Mouse (Mus musculus) c-Kit-positive CD71-positive TER-119-positive erythroid progenitor cells, embryonic 14.5 days (primary cell): ENCODE measurements at regions not wholly inside any gene's neighbourhood (a gene's known extent, or its start where the extent isn't known, plus 50 kb on each side); places are given as distances from the start of the nearest gene placed in this dataset.

ENCODE experiments used
- DNase-seq: peaks from one replicate; pipeline ENCODE4 v3.0.0-alpha.2; 2013; ENCODE audit warnings: low spot score

DNA sequence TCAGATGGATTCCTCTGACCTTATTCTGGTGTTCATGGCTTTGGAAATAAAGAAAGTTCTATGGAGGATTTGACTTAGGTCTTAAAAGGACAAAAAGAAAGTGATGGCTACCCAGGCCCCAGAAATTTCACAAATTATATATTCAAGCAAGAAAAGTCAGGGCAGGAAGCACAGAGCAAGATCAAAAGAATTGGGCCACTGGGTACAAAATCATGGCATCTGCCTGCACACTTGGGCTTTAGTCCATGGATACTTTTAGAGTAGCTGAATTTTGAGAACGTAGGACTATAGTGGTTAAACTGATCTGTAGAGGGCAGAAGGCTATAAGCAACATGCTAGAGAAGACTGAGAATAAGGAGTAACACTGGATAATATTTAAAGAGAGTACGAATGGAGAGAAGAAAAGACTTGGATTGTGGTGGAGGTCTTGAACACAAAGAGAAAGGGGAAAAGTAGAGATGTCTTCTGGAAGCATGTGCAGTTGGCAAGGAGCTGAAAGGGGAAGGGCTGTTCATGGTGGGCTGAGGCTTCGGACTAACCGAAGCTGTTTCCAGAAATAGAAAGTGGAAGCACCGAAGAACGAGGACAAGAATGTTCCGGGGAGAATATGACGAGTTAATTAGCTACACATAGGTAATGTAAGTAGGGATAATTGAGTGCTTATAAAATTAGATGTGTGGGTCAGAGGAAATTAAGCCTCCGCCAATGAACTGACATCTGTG, 168.2 kb upstream of the Itga4 start:
- no peak for DNase-seq

DNA sequence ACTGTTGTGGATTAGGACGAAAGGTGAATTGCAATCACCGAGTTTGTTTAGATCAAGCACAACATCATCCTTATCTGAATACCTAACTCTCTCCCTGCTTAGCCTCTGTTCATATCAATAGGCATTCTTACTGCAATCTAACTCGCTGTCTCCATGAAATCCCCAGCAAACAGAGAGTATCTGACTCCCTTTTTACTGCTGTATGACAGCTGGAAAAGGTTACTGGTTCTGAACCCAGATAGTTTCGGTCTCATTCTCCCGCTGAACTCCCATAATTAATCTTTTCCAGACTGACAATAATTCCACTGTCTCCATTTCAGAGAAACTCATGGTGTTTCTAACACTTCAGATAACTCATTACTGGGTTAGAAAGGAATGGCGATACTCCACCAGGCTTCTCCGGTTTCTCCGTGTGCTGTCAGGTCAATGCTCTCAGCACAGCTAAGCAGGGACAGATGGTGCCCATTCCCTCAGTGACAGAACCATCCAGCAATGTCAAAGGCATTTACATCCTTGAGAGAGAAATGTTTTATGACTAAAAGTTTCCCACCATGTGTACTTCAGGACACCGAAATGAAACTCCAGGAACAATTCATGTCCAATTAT, 167.5 kb upstream of the Itga4 start:
- DNase-seq, result no peak

DNA sequence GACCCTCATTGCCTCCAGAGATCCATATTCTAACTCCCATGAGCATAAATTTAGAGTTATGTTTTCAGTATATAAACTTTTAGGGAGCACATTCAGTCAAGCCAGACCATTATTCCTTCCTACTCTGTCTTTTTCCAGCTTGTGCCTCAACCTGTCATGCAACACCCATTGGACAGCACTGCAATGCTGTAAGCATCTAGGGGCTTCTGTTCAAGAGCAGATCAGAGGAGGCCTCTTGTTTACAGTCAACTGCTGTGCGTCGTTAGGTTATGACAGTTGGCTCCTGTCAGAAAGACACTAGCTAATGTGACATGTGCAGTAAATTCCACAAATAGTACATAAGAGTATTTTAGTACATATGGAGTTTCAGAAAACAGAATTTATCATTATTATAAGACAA, 165.0 kb upstream of the Itga4 start:
- no peak for DNase-seq

DNA sequence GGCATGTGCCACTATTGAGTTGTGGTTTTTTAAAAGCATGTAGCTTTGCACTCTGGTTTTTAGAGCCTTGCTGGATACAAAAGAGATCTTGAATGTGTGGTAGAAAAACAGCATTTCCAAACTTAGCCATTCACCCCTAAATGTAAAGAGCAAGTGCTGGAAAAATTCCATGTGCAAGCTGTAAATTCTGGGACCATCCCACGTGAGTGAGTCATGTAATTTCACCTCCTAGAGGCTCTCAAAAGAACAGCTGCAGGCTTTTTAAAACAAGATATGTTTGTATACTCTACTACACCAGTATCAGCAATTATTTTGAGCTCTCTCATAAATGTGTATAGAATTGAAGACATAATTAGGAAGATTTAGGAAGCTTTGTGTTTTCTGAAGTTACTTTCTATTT, 160.9 kb upstream of the Itga4 start:
- no peak for DNase-seq

DNA sequence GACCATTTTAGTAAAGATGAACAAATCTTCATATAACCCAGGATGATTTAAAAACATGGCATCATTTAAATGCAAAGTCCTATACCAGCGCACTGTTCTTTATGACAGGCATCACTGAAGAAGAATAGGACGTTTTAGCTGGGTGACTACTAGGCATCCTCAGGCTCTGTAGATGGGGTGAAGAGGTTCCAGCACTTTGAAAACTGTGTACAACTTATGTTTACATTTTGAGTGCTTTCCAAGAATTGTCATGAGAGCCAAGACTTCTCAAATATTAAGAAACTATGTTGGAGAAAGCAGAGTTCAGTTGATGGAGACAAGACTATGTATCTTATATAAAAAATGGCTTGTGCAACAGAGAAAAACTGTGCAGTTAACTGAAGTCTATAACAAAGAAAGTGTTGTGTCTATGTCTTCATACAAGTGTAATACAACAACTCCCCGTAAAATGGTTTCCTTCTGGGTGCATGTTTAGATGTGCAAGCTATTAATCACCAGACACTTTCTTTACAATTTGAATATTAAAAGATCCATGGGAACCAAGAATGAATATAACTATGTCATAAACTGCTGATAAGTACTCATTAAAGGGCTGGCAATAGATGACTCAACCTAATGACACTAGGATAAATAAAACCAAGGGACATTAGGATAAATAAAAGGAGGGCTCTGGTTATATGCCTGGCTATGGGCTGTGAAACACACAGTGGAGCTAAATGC, 158.5 kb upstream of the Itga4 start:
- no peak for DNase-seq

DNA sequence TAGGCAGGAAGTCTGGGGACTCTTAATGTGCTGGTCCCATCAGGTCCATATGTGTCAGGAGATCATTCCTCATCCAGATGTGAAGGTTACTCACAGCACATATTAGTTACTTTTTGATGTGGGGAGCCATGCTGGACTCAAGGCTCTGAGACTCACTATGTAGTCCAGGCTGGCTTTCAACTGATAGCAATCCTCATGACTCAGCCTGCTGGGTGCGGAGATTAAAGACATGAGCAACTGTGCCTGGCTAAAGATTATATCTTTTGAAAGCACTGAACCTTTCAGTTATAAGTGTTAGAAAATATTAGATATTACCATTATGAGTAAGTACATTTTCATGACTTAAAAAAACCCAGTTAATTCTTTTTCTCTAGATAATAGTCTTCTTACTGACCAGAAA, 155.6 kb upstream of the Itga4 start:
- peak; percentile 59 for DNase-seq

DNA sequence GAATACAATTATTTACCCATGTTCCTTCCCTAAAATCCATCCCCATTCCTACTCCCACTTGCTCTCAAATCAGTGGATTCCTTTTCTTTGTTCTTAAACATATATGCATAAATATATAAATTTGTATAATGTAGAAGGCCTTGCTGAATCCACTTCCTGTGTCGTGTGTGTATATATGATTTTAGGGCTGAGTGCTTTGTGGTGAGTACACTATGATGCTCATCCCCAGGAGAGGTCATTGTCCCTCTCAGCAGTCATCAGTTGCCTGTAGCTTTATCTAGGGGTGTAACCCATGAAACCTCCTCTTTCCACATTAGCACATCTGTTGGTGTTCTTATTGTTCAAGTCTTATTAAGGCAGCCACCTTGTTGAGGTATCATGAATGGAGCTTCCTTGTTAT, 143.6 kb upstream of the Itga4 start:
- DNase-seq, result no peak

DNA sequence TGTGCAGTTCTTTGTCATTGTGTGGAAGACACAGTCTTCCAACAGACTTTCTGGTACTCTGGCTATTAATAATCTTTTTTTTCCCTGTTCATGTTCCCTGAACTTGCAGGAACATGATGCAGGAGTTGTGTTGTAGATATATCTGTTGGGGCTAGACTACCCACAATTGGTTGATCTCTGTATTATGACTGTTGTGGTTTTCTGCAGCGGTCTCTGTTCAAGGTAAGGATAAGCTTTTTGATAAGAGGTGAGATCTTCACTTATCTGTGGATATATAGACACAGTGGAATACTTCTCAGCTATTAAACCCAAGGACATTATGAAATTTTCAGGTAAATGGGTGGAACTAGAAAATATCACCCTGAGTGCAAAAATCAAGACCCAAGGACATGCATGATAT, 143.2 kb upstream of the Itga4 start:
- no peak for DNase-seq

DNA sequence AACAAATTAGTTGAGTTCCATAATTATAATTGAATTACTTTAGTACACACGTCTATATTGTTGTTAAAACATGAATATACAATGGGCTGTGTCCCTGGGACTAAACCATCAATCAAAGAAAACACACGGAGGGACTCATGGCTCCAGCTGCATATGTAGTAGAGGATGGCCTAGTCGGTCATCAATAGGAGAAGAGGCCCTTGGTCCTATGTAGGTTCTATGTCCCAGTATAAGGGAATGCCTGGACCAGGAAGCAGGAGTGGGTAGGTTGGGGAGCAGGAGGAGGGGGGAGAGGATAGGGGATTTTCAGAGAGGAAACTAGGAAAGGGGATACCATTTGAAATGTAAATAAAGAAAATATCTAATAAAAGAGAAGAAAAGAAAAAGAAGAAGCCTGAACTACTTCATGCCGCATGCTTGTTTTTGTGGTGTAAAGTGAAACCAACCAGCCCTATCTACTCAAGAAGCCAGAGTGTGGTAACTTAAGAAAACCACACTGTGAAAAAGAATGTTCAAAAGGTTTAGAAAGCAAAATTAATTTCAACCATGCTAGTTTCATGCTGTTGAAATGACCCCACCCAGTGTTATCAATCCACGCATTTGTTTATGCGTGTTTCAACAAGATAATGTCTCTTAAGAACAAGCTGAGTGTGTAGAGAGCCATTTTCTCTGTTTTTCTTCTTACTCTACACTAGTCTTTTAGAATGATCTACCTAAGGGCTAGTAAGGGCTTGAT, 134.4 kb upstream of the Itga4 start:
- peak; percentile 72 for DNase-seq

DNA sequence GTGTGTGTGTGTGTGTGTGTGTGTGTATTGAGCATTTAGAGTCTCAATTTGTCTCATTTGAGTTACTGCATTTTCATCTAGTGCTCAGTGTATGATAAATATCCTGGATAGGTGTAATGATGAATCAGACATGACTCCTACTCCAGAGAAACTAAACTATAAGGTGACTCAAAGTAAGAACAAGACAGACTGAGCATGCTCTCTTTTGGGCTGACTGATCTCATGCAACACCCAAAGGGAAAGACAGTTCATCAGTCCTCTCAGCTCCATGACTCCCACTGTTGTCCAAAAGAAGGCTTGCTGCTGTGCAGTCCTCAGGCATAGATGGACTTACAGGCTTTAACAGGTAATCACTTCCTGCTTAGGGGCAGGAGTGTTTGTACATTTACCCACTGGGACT, 132.7 kb upstream of the Itga4 start:
- no peak for DNase-seq

DNA sequence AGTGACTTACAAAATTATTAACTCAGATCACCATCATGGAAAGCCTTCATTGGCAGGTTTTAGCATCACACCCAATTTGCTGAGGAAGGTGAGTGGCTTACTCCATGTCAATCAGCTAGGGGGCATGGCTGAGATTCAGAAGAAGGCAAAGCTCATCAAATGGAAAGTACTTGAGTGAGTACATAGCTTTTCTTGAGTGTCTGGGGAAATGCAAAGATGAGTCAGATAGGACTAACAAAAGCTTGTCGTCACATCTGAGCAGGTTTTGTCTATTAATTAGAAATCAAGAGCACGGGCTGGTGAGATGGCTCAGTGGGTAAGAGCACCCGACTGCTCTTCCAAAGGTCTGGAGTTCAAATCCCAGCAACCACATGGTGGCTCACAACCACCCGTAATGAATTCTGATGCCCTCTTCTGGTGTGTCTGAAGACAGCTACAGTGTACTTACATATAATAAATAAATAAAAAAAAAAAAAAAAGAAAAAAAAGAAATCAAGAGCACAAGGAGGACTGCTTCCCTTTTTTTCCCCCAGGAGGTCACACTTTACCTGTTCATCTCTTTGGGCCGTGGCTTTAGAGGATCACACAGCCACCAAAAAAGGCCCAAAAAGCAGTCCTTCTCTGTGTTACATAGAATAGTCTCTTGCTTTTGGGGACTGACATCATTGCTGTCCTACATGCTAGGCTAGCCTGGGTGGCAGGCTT, 130.8 kb upstream of the Itga4 start:
- no peak for DNase-seq

DNA sequence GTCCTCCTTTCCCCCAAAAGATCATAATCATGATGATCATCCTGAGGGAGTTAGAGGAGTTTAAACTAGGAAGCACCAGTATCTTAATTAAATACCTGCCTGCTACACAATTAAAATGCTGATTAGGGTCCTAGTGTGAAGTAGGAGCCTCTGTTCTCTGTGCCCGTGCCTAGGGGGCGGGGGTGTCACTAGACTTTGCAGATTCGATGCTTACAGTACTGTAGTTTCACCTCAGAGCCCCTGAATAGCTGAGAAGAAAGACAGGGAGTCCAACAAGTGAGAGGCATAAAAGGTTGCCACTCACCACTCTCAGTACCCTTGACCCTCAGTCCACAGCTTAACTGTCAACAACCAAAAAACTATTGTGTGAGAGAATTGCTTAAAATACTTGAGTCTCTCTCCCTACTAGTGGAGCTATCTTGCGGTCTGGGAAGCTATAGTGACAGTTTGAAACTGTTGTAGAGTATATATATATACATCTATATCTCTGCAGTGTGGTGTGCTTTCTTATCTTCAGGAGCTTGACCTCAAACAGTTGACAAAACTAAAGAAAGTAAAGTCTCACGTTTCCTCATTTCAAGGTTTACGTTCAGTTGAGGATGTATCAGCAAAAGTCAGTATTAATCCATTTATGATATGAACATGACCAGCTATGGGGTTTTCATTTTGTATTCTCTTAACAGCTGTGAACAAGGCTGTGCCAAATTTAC, 128.9 kb upstream of the Itga4 start:
- DNase-seq, result no peak

DNA sequence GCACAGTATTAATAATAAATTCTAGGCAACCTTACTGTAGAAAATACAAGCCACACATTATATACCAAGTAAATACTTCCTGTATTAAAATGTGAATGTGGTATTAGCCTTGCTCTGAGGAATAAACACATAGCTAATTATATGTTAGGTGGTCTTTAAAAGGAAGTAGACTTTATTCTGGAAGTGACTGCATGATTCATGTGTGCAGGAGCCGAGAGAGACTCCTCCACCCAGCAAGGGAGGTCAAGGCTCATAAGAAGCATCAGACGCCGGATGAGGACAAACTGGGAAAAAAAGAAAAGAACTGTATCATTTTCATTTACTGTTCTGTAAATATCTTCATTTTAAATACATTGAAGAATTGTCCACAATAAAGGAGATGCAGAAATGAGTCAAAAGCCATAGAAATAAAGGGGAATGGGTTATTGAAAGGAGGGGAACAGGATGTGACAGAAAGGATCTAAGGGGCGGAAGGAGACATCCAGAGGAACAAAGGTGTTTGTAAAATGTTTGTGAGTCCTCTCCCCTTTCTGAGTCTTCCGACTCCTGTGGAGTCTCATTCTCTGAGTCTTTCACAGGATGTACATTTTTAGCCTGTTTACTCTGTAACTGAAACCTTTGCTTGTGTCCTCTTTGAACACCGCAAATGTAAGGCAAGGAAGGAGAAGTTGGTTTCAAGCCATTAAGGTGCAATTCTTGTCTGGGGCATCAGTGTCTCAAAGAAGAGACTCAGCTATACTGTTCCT, 128.1 kb upstream of the Itga4 start:
- no peak for DNase-seq

DNA sequence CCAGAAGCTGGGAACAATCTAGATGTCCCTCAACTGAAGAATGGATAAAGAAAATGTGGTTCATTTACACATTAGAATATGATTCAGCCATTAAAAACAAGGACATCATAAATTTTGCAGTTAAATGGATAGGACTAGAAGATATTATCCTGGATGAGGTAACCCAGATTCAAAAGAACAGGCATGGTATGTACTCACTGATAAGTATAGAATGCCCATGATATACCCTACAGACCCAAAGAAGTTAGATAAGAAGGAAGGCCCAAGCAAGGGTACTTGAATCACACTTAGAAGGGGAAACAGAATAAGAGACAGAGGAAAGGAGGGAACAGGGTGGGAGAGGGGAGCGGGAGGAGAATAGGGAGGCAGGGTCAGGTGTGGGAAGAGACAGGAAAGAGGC, 127.4 kb upstream of the Itga4 start:
- no peak for DNase-seq

DNA sequence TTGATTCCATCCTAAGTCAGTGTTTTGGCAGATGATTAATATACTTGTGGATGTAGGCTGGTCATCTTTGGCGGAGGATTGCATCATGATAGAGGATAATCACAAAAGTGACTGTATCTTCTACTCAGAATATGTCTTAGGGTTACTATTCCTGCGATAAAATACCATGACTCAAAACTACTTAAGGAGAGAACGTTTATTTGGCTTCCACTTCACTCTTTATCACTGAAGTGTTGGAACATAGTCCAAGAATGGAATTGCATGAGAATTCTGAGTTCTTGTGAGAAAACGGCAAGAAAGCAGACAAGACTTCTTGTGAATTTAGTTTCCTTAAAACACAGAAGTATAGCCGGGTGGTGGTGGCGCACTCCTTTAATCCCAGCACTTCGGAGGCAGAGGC, 124.6 kb upstream of the Itga4 start:
- no peak for DNase-seq

DNA sequence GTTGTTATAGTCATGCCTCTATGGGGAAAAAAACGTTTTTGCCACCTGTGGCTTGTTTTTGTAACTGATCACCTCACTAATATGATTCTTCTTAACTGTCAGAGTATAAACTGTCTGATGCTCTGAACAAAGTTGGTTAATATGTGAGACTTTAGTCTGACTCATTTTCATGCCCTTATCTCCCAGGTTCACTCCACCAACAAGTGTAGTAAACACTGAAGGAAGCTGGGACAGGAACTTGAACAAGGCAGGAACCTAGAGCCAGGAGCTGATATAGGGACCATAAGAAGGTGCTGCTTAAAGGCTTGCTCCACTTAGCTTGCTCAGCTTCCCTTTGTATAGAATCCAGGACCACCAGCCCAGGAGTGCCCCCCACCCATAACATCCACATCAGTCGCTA, 124.0 kb upstream of the Itga4 start:
- no peak for DNase-seq

DNA sequence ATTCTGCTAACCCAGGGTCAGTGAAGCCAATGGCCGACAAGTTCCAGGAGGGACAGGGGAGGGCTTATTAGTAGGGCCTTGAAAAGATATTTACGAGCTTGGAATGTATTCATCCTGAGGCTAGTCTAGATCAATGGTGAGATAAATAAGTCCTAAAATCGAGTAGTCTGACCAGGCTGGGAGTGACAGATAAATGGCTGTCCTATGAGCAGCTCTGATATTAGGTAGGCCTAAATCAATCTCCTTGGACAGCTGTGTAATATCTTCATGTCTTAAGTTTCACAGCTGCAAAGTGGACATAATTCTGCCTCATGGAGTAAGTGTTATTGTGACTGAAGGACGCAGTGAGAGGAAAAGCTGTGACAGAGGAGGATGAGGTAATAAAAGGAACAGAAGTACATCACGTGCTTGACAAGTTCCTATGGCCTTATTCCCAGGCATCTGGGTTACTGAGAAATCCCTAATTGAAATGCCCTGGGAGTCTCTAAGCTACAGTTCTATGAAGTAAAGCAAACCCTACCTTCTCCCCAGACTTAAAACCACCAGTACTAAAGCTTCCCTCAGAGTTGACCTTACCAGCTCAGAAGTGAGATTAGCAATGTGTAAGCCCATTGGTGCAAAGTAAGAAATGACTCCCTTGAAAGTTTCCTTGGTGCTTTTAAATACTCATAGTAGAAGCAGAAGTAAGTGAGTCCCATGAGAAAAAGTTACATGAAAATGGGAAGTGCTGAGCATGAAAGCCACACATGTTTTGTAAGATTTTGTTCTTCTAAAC, 123.3 kb upstream of the Itga4 start:
- DNase-seq, result no peak

DNA sequence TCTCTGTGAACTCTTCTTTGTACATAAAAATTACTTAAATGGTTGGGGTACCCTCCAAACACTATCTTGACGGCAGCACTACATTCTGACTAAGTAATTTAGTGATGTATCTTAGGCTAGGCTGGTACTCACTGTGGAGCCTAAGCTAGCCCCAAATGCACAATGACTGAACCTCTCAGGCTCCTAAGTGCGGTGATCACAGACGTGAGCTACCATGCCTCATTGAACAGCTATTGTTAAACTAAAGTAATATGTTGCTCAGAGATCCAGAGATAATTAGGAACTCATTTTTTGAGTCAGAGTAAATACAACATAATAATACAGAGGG, 122.7 kb upstream of the Itga4 start:
- no peak for DNase-seq

DNA sequence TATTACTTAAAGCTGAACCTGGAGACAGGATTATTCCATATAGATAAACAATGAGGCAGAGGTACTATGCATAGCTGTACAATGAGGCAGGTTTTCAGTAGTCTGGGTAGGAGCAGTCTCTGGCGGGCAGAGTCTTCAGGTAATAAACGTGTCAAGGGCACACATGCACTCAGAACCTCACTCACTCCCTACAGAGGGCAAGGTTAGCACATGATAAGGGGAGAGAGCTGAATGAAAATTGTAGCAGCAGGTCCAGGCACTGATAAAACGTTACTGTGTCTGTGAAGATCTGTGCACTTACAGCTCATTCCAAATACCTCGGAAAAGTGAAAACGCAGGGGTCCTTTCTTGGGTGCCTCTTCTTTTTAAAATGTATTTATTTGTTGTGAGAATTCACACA, 120.9 kb upstream of the Itga4 start:
- DNase-seq, result no peak

DNA sequence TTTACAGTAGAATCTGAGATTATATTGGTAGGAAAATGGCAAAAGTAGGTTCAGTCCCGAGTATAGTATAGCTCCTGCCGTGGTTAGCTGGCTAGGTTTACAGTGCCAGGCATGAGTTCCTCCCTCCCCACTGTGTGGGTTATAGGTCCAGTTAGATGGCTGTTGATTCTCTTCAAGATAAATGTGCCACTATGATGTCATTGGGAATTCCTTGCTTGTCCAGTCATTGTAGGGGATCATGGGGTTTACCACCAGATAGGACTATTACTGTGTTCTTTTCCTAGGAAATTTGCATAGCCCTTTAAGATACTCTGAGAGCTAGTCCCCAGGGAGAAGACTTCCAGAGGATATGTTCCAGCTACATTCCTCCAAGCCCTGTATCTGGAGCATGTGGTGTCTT, 119.2 kb upstream of the Itga4 start:
- DNase-seq, result no peak
